Mouse (Mus musculus) olfactory bulb, adult 2 months (tissue): Measurements from ENCODE around the gene Rnase4.

Experiments
- CTCF ChIP-seq: fragments of 200-500 bp; IDR thresholded peaks from 2 replicates; pipeline ENCODE4 v1.5.1; 2012; ENCODE audit warnings: low read depth, mild to moderate bottlenecking, low read length, moderate library complexity; ENCODE audit not compliant: insufficient read depth
- POLR2A ChIP-seq: fragments of 200-500 bp; IDR thresholded peaks from 2 replicates; pipeline ENCODE4 v1.6.1; 2012; ENCODE audit warnings: mild to moderate bottlenecking, low read depth, low read length, moderate library complexity; ENCODE audit not compliant: insufficient read depth

GRCm38 (mm10) chr14:51131086-51131815 lies 40.4 kb downstream of the Rnase4 start:
- TF ChIP-seq CTCF (no peak), POLR2A (no peak)
